Mouse (Mus musculus) kidney, postnatal 0 days (tissue): Measurements from ENCODE around the gene Map7d1. TPM values are rescaled to one million over a fixed set of nuclear protein-coding genes. Genes with fewer than 3 reads are reported as not detected.
"Not testable (repeated sequence)": the region's sequence is repeated elsewhere in the genome, so short reads cannot be mapped to it uniquely, and the experiment has no call there.

Source experiments
- ATAC-seq: fragments of 200-750 bp; cut with Nextera tagmentation; replicated peaks from 2 replicates; pipeline ENCODE4 v1.8.0; 2017; ENCODE audit warnings: low read depth, moderate number of reproducible peaks, moderate TSS enrichment, moderate library complexity; ENCODE audit not compliant: low FRiP score
- DNase-seq: peaks from one replicate; pipeline ENCODE4 v3.0.0-alpha.2; 2016; ENCODE audit warnings: low spot score
- H3K27ac ChIP-seq: fragments of 300-500 bp; sonication (generic); 2 replicates; pipeline ENCODE4 v1.5.1; 2014; ENCODE audit warnings: mild to moderate bottlenecking
- H3K27me3 ChIP-seq: fragments of 300-500 bp; sonication (generic); 2 replicates; pipeline ENCODE4 v1.6.1; 2014; ENCODE audit warnings: low read length, mixed read lengths; ENCODE audit not compliant: insufficient read depth
- H3K36me3 ChIP-seq: fragments of 300-500 bp; sonication (generic); 2 replicates; pipeline ENCODE4 v1.6.1; 2014; ENCODE audit warnings: low read length, mixed read lengths; ENCODE audit not compliant: insufficient read depth
- H3K4me1 ChIP-seq: fragments of 300-500 bp; sonication (generic); replicated peaks from 2 replicates; pipeline ENCODE4 v1.6.1; 2014; ENCODE audit warnings: antibody characterized with exemption, low read length, mixed read lengths; ENCODE audit not compliant: insufficient read depth
- H3K4me2 ChIP-seq: fragments of 300-500 bp; sonication (generic); 2 replicates; pipeline ENCODE4 v1.6.1; 2014; ENCODE audit warnings: mild to moderate bottlenecking, low read length, moderate library complexity, mixed read lengths
- H3K4me3 ChIP-seq: fragments of 300-500 bp; sonication (generic); replicated peaks from 2 replicates; pipeline ENCODE4 v1.5.1; 2014; ENCODE audit warnings: low read depth, low read length
- H3K9ac ChIP-seq: fragments of 300-500 bp; sonication (generic); 2 replicates; pipeline ENCODE4 v1.6.1; 2014; ENCODE audit warnings: low read depth, low read length
- H3K9me3 ChIP-seq: fragments of 300-500 bp; sonication (generic); replicated peaks from 2 replicates; pipeline ENCODE4 v1.6.1; 2016; ENCODE audit warnings: low read length, inconsistent platforms, mixed read lengths
- CTCF ChIP-seq: IDR thresholded peaks from 2 replicates; pipeline ENCODE4 v1.5.1; 2016; ENCODE audit warnings: antibody characterized with exemption, low read depth, mild to moderate bottlenecking, moderate library complexity
- WGBS: fragments of 180-500 bp; shearing (Covaris S2); extraction: QIAGEN DNeasy Blood & Tissue Kit; methylation state at CpG from one replicate; pipeline ENCODE4 v1.1.7; 2014; 5-methylcytosine and 5-hydroxymethylcytosine counted together
- polyA plus RNA-seq: library from polyadenylated mRNA; unstranded; fragments of >200 nt; fragmentation: Nextera tagmentation; extraction: Ambion mirVana; gene quantifications from 2 replicates; pipeline ENCODE4 v1.2.1, GENCODE M21; 2015

Gene Map7d1
- polyA plus RNA-seq, 1 experiment from 2014 or later = 27.3 TPM

DNA sequence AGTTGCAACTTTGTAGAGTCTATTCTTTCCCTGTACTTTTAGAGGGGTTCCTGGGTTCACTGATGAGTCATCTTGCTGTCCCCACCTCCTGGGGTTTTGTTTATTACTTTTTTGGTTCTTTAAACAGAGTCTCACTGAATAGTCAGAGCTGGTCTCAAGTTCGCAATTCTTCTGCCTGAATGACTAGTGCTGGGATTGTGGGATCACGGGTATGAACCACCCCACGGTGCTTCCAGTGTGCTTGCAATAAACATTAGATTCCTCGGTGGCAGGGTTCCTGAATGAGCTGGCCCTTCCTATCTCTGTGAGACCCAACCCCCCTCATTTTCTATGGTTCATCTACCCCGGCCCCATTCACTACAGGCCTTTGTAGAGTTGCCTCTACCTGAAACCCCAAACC, 28.0 kb downstream of the Map7d1 start:
- 0 out of 2 replicates have a peak overlapping the region, but pooled peaks have one; percentile 75 for H3K27ac ChIP-seq
- H3K4me2 ChIP-seq = no peak overlapping the region
- TF ChIP-seq CTCF = no peak
- ATAC-seq = no peak
- no peaks in the 10 kb centered on the region for H3K27me3 ChIP-seq
- no peaks in the 10 kb centered on the region for H3K4me1 ChIP-seq
- H3K9ac ChIP-seq = no peak overlapping the region
- peaks cover 29% of the 10 kb centered on the region for H3K36me3 ChIP-seq
- 25% methylated on average over 5 of the region's 5 CpGs for WGBS
- H3K9me3 ChIP-seq = no peaks in the 10 kb centered on the region
- no peak overlapping the region for H3K4me3 ChIP-seq
- DNase-seq = no peak

DNA sequence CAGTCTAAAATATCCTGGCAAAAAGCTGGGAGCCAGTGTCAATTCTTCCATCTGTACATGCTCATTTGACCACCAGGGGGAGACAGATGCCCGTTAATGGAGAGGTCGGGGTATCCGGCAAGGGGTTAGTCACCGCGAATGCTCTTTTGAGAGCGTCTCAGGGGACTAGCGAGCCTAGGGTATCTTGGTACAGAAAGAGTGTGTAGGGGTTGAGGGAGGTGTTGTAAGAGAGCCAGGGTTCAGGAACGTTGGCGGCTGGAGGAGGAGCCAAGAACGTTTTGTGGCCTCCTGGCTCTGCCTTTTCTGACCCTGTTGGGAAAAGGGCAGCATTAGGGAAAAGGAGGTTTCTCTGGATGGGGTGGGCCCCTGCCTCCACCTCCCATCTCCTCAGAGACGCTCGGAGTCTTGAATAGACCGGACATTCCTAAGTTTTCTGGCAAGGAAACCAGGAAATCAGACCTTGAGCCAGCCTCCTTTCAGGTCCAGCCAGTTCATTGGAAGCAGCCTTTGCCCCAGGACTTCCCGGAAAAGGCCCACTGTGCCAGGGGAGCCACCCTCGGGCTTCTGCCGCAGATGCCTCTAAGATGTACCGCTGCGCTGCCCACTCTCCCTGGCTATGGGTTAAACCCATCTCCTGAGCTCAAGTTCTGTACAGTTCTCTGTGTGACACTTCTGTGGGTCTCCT, 28.9 kb downstream of the Map7d1 start:
- Histone ChIP-seq H3K27me3 (no peaks in the 10 kb centered on the region), H3K36me3 (peaks cover 21% of the 10 kb centered on the region), H3K4me1 (no peaks in the 10 kb centered on the region), H3K4me3 (peak overlapping the region; percentile 27), H3K27ac (peak overlapping the region; percentile 75), H3K9me3 (no peaks in the 10 kb centered on the region), H3K4me2 (peak overlapping the region; percentile 65), H3K9ac (peak overlapping the region; percentile 24; the same call in 1 of the 2 replicates)
- ATAC-seq (peak; percentile 78), DNase-seq (peak; percentile 92)
- TF ChIP-seq CTCF = peak; percentile 95
- WGBS = 3% methylated on average over 18 of the region's 18 CpGs

DNA sequence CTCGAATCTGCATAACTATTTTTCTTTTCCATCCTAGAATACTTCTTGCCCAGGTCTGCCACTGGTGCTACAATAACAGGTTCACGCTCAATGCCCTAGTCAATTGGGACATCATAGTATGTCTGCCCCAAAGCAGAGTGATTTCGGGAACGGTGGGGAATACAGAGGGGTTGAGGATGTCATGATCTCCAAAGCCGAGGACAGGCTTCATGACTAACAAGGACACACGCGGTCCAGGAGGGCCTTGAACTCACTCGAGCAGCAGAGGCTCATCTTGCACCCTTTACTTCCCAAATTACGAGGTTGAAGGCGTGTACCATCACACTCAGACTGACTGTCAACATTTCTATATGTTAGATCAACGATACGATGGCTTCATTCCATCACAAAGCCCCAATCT, 29.5 kb downstream of the Map7d1 start:
- Histone ChIP-seq H3K4me3 (no peak overlapping the region), H3K9me3 (no peaks in the 10 kb centered on the region), H3K4me1 (no peaks in the 10 kb centered on the region), H3K9ac (no peak overlapping the region), H3K36me3 (peaks cover 15% of the 10 kb centered on the region), H3K27ac (no peak overlapping the region), H3K27me3 (no peaks in the 10 kb centered on the region), H3K4me2 (peak overlapping the region; percentile 65)
- ATAC-seq (no peak), DNase-seq (no peak)
- 52% methylated on average over 12 of the region's 12 CpGs for WGBS
- TF ChIP-seq CTCF = no peak

DNA sequence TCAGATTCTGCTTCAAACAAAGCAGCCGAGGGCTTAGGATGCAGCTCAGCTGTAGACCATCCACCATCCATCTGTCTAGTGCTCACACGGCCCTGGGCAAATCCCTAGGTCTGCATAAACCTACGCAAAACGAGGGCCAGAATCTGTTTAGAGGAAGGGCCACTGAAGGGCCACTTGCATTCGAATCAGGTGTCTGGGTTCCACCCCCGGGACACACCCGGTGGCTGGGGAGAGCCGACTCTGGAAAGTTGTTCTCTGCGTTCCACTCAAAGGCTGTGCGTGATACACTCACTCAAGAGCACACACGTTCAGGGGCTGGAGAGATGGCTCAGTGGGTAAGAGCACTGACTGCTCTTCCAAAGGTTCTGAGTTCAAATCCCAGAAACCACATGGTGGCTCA, 33.5 kb downstream of the Map7d1 start:
- Histone ChIP-seq H3K4me3 (no peak overlapping the region), H3K9me3 (no peaks in the 10 kb centered on the region), H3K27me3 (no peaks in the 10 kb centered on the region), H3K36me3 (no peaks in the 10 kb centered on the region), H3K27ac (no peak overlapping the region), H3K4me2 (no peak overlapping the region), H3K4me1 (no peaks in the 10 kb centered on the region), H3K9ac (no peak overlapping the region)
- no peak for DNase-seq
- no peak for TF ChIP-seq CTCF
- no peak for ATAC-seq
- WGBS = 84% methylated on average over 11 of the region's 11 CpGs

DNA sequence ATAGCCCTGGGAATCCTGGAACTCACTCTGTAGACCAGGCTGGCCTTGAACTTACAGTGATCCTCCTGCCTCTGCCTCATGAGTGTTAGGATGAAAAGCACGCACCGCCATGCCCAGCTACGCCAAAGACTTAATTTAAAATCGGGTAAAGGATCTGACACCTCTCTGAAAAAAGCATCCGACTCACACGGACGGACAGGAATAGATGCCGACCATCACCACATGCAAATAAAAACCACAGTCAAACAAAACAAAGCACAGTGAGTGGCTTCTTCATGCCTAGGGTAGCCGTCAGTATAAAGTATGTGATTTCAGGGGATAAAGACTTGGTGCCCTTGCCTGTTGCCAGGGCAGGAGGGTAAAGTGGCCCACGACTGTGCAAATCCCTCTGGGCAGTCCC, 36.1 kb downstream of the Map7d1 start:
- TF ChIP-seq CTCF = no peak
- ATAC-seq = no peak

DNA sequence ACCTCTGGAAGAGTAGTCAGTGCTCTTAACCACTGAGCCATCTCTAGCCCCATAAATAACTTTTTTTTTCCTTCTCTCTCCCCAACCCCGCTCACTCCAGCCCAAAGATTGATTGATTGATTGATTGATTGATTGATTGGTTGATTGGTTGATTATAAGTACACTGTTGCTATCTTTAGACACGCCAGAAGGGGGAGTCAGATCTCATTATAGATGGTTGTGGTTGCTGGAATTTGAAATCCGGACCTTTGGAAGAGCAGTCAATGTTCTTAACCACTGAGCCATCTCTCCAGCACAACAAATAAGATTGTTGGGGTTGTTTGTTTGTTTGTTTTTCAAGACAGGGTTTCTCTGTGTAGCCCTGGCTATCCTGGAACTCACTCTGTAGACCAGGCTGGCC, 36.6 kb downstream of the Map7d1 start:
- not testable (repeated sequence) for H3K4me1 ChIP-seq, DNase-seq, H3K36me3 ChIP-seq, H3K4me3 ChIP-seq, H3K27me3 ChIP-seq, H3K27ac ChIP-seq, H3K4me2 ChIP-seq, ATAC-seq, H3K9me3 ChIP-seq, H3K9ac ChIP-seq
- WGBS = 71% methylated on average over 3 of the region's 3 CpGs

More for the DNA sequence above, 36.1 kb downstream of the Map7d1 start:
- 89% methylated on average over 10 of the region's 10 CpGs for WGBS
- Histone ChIP-seq H3K9ac (no peak overlapping the region), H3K4me1 (no peaks in the 10 kb centered on the region), H3K36me3 (no peaks in the 10 kb centered on the region), H3K27ac (no peak overlapping the region), H3K4me2 (no peak overlapping the region), H3K9me3 (no peaks in the 10 kb centered on the region), H3K4me3 (no peak overlapping the region), H3K27me3 (no peaks in the 10 kb centered on the region)
- no peak for DNase-seq

DNA sequence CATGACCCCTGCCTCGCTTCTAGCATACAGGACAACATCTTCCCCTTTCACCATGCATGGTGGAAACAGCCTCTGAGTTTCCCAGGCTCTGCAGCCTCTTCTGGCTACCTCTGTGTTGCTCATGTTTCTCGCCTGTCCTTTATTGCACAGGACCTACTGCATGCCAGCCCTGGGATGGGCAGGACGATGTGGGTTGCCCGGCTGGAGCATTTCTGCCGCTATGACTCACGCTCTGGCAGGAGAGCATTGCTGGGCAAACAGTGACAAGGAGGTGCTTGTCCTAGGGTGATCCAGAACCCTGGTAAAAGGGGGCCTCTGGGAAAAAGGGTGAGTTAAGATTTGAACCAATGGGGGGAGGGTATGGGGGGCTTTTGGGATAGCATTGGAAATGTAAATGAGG, 38.4 kb downstream of the Map7d1 start:
- no peak for DNase-seq
- WGBS = 81% methylated on average over 6 of the region's 6 CpGs
- Histone ChIP-seq H3K9me3 (no peaks in the 10 kb centered on the region), H3K27me3 (no peaks in the 10 kb centered on the region), H3K4me1 (no peaks in the 10 kb centered on the region), H3K4me2 (no peak overlapping the region), H3K36me3 (no peaks in the 10 kb centered on the region), H3K27ac (no peak overlapping the region), H3K9ac (no peak overlapping the region), H3K4me3 (no peak overlapping the region)
- no peak for ATAC-seq
- no peak for TF ChIP-seq CTCF
